Mouse (Mus musculus) neural tube, embryonic 14.5 days (tissue): ENCODE measurements around the gene Ltb4r2. TPM values are rescaled to one million over a fixed set of nuclear protein-coding genes. Genes with fewer than 3 reads are reported as not detected.

ENCODE experiments used
- ATAC-seq: fragments of 200-750 bp; cut with Nextera tagmentation; 2 replicates; pipeline ENCODE4 v1.8.0; 2017; ENCODE audit warnings: low read depth, mild to moderate bottlenecking, moderate TSS enrichment, moderate library complexity
- H3K27ac ChIP-seq: fragments of 300-500 bp; sonication (generic); 2 replicates; pipeline ENCODE4 v1.5.1; 2014; ENCODE audit warnings: low read depth, mild to moderate bottlenecking, control low read depth, low read length, moderate library complexity, mixed read lengths
- H3K27me3 ChIP-seq: fragments of 300-500 bp; sonication (generic); 2 replicates; pipeline ENCODE4 v1.6.1; 2014; ENCODE audit warnings: low read length; ENCODE audit not compliant: control insufficient read depth, insufficient read depth
- H3K36me3 ChIP-seq: fragments of 300-500 bp; sonication (generic); 2 replicates; pipeline ENCODE4 v1.6.1; 2014; ENCODE audit warnings: low read length, mixed read lengths; ENCODE audit not compliant: control insufficient read depth, insufficient read depth
- H3K4me1 ChIP-seq: fragments of 300-500 bp; sonication (generic); 2 replicates; pipeline ENCODE4 v1.6.1; 2014; ENCODE audit warnings: low read length; ENCODE audit not compliant: control insufficient read depth, insufficient read depth
- H3K4me2 ChIP-seq: fragments of 300-500 bp; sonication (generic); 2 replicates; pipeline ENCODE4 v1.6.1; 2014; ENCODE audit warnings: mild to moderate bottlenecking, low read depth, low read length, control low read depth
- H3K4me3 ChIP-seq: fragments of 300-500 bp; sonication (generic); 2 replicates; pipeline ENCODE4 v1.5.1; 2014; ENCODE audit warnings: low read depth, low read length, control low read depth, mixed read lengths
- H3K9ac ChIP-seq: fragments of 300-500 bp; sonication (generic); replicated peaks from 2 replicates; pipeline ENCODE4 v1.6.1; 2014; ENCODE audit warnings: low read depth, mild to moderate bottlenecking, control low read depth, low read length, mixed read lengths
- H3K9me3 ChIP-seq: fragments of 300-500 bp; sonication (generic); 2 replicates; pipeline ENCODE4 v1.6.1; 2016; ENCODE audit warnings: low read length; ENCODE audit not compliant: control insufficient read depth
- WGBS: fragments of 180-500 bp; shearing (Covaris S2); extraction: QIAGEN DNeasy Blood & Tissue Kit; methylation state at CpG from one replicate; pipeline ENCODE4 v1.1.7; 2014; 5-methylcytosine and 5-hydroxymethylcytosine counted together
- polyA plus RNA-seq: library from polyadenylated mRNA; unstranded; fragments of >200 nt; fragmentation: Nextera tagmentation; extraction: Ambion mirVana; gene quantifications from 2 replicates; pipeline ENCODE4 v1.2.1, GENCODE M21; 2014

Gene Ltb4r2
- polyA plus RNA-seq, 1 experiment from 2014 or later, result 0.59 TPM

GRCm38 (mm10) chr14:55782361-55782960 lies 21.2 kb downstream of the Ltb4r2 start:
- 47% methylated on average over 9 of the region's 9 CpGs for WGBS
- ATAC-seq, result no peak
- no peak overlapping the region for H3K27ac ChIP-seq
- H3K4me2 ChIP-seq, result peak overlapping the region; percentile 12; the same call in 1 of the 2 replicates
- H3K9ac ChIP-seq, result no peak overlapping the region
- H3K4me1 ChIP-seq, result 0 out of 2 replicates have a peak, but pooled peaks cover 2% of the 10 kb centered on the region
- no peaks in the 10 kb centered on the region for H3K9me3 ChIP-seq
- H3K4me3 ChIP-seq, result no peak overlapping the region
- H3K36me3 ChIP-seq, result no peaks in the 10 kb centered on the region
- peaks cover 29% of the 10 kb centered on the region for H3K27me3 ChIP-seq

- H3K27ac ChIP-seq, result no peak overlapping the region
- H3K36me3 ChIP-seq, result no peaks in the 10 kb centered on the region
- H3K27me3 ChIP-seq, result peaks cover 35% of the 10 kb centered on the region
- H3K9me3 ChIP-seq, result no peaks in the 10 kb centered on the region
- peak overlapping the region; percentile 37; the same call in 1 of the 2 replicates for H3K4me2 ChIP-seq
- WGBS, result 2% methylated on average over 31 of the region's 31 CpGs
- H3K4me1 ChIP-seq, result 0 out of 2 replicates have a peak, but pooled peaks cover 3% of the 10 kb centered on the region
- ATAC-seq, result no peak
- H3K9ac ChIP-seq, result no peak overlapping the region; the same call in 1 of the 2 replicates
- peak overlapping the region; percentile 26 for H3K4me3 ChIP-seq
These were observed 22.1 kb downstream of the Ltb4r2 start for GRCm38 (mm10) chr14:55783171-55783957.

- Histone ChIP-seq H3K9ac (no peak within 1 kb of the TSS; the same call in 1 of the 2 replicates), H3K36me3 (no peaks in the 10 kb centered on the region), H3K9me3 (no peaks in the 10 kb centered on the region), H3K4me1 (0 out of 2 replicates have a peak, but pooled peaks cover 5% of the 10 kb centered on the region), H3K4me3 (peak within 1 kb of the TSS; percentile 26), H3K4me2 (peak within 1 kb of the TSS; percentile 37; the same call in 1 of the 2 replicates), H3K27ac (no peak within 1 kb of the TSS), H3K27me3 (peaks cover 35% of the 10 kb centered on the region)
- ATAC-seq, result no peak
- 3% methylated on average over 13 of the region's 13 CpGs for WGBS
These were observed 22.7 kb downstream of the Ltb4r2 start, which contains the start of gene Adcy4 for GRCm38 (mm10) chr14:55783958-55784235. Adcy4 (minus strand) TSS chr14:55784095.

GRCm38 (mm10) chr14:55785195-55785594 lies 24.0 kb downstream of the Ltb4r2 start:
- 28% methylated on average over 6 of the region's 6 CpGs for WGBS
- no peak overlapping the region for H3K9ac ChIP-seq
- H3K4me3 ChIP-seq, result no peak overlapping the region
- no peak for ATAC-seq
- no peaks in the 10 kb centered on the region for H3K9me3 ChIP-seq
- H3K4me2 ChIP-seq, result no peak overlapping the region
- 0 out of 2 replicates have a peak, but pooled peaks cover 5% of the 10 kb centered on the region for H3K4me1 ChIP-seq
- H3K27ac ChIP-seq, result no peak overlapping the region
- H3K27me3 ChIP-seq, result peaks cover 43% of the 10 kb centered on the region
- no peaks in the 10 kb centered on the region for H3K36me3 ChIP-seq

- 0 out of 2 replicates have a peak, but pooled peaks cover 5% of the 10 kb centered on the region for H3K4me1 ChIP-seq
- H3K4me2 ChIP-seq, result peak overlapping the region; percentile 35; the same call in 1 of the 2 replicates
- no peak for ATAC-seq
- no peaks in the 10 kb centered on the region for H3K9me3 ChIP-seq
- H3K27me3 ChIP-seq, result peaks cover 34% of the 10 kb centered on the region
- no peak overlapping the region for H3K4me3 ChIP-seq
- no peaks in the 10 kb centered on the region for H3K36me3 ChIP-seq
- WGBS, result 37% methylated on average over 11 of the region's 11 CpGs
- H3K9ac ChIP-seq, result no peak overlapping the region
- no peak overlapping the region for H3K27ac ChIP-seq
These were observed 26.5 kb downstream of the Ltb4r2 start for GRCm38 (mm10) chr14:55787731-55788130.

- H3K27me3 ChIP-seq, result peaks cover 33% of the 10 kb centered on the region
- H3K27ac ChIP-seq, result no peak within 1 kb of the TSS
- peak within 1 kb of the TSS; percentile 18; the same call in 1 of the 2 replicates for H3K4me3 ChIP-seq
- H3K9ac ChIP-seq, result no peak within 1 kb of the TSS
- H3K4me2 ChIP-seq, result peak within 1 kb of the TSS; percentile 35
- H3K4me1 ChIP-seq, result 0 out of 2 replicates have a peak, but pooled peaks cover 3% of the 10 kb centered on the region
- no peaks in the 10 kb centered on the region for H3K9me3 ChIP-seq
- 6% methylated on average over 40 of the region's 40 CpGs for WGBS
- no peak for ATAC-seq
- no peaks in the 10 kb centered on the region for H3K36me3 ChIP-seq
These were observed 27.2 kb downstream of the Ltb4r2 start, which contains the start of gene Ripk3 for GRCm38 (mm10) chr14:55788256-55789050. Ripk3 (minus strand) TSS chr14:55788865.

- ATAC-seq, result no peak
- WGBS, result 77% methylated on average over 2 of the region's 2 CpGs
- H3K36me3 ChIP-seq, result no peaks in the 10 kb centered on the region
These were observed 32.2 kb downstream of the Ltb4r2 start for GRCm38 (mm10) chr14:55793461-55793860.

GRCm38 (mm10) chr14:55793946-55794345 lies 32.7 kb downstream of the Ltb4r2 start:
- Histone ChIP-seq H3K4me3 (no peak overlapping the region), H3K9me3 (no peaks in the 10 kb centered on the region), H3K4me1 (no peaks in the 10 kb centered on the region), H3K36me3 (no peaks in the 10 kb centered on the region), H3K27ac (no peak overlapping the region), H3K27me3 (peaks cover 7% of the 10 kb centered on the region), H3K9ac (no peak overlapping the region), H3K4me2 (no peak overlapping the region)
- WGBS, result 64% methylated on average over 2 of the region's 2 CpGs
- no peak for ATAC-seq

More at GRCm38 (mm10) chr14:55793461-55793860, 32.2 kb downstream of the Ltb4r2 start:
- no peak overlapping the region for H3K4me2 ChIP-seq
- no peaks in the 10 kb centered on the region for H3K9me3 ChIP-seq
- H3K9ac ChIP-seq, result no peak overlapping the region
- no peak overlapping the region for H3K27ac ChIP-seq
- peaks cover 8% of the 10 kb centered on the region for H3K27me3 ChIP-seq
- H3K4me3 ChIP-seq, result no peak overlapping the region
- 0 out of 2 replicates have a peak, but pooled peaks cover under 1% of the 10 kb centered on the region for H3K4me1 ChIP-seq
